Mouse (Mus musculus): Measurements from ENCODE around the gene Prl2c1. TPM values are rescaled to one million over a fixed set of nuclear protein-coding genes. Genes with fewer than 3 reads are reported as not detected.

The Prl2c1 gene
- polyA plus RNA-seq (2014; fragmentation: Illumina TruSeq; extraction: RNeasy Lipid Tissue Mini Kit (QIAGEN cat#74804)) = not detected

DNA sequence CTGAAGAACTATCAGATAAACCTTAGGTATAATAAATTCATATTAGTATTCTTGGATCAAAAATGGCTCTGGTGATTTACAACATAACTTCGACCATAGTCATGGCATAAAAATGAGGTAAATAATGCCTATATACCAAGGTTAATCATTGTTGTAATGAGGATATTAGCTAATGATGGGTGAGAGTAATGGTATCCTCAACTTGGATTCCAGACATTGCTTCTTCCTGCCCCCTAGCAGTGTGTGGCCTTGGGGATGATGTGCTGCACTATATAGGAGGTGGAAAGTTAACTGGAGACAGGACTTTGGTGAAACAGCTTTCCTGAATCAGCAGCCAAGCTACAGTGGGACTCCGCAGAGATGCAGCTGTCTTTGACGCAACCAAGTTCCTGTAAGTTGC lies at the start of gene Prl2c1:
Gene Prl2c1, plus strand, starts transcription at position 301 of the 400 bp plus-strand sequence.

DNA sequence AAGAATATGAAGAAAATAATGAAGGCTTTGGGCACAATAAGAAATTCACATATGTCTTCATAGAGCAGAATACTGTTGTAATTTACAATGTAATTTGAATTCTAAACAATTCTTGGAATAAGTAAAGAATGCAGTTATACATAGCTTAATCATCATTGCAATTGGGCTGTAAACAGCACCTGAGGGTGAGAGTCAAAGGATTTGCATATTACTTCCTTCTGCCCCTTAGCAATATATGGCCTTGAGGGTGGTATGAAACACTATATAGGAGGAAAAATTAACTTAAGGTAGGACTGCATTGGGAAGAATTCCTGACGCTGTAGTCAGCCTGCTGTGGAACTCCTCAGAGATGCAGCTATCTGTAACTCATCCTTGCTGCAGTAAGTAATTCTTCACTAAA lies 47.8 kb upstream of the Prl2c1 start, which contains the start of gene Prl2a1:
Gene Prl2a1, plus strand, starts transcription at position 301 of the 400 bp plus-strand sequence.

Other genes starting within 250 kb of the Prl2c1 start
- gene Prl7b1, start 238.8 kb upstream of the Prl2c1 start, polyA plus RNA-seq (2014; fragmentation: Illumina TruSeq; extraction: RNeasy Lipid Tissue Mini Kit (QIAGEN cat#74804)) = not detected
- gene Prl7a1, start 206.8 kb upstream of the Prl2c1 start, polyA plus RNA-seq (2014; fragmentation: Illumina TruSeq; extraction: RNeasy Lipid Tissue Mini Kit (QIAGEN cat#74804)) = not detected
- not detected for gene Prl7a2, start 181.3 kb upstream of the Prl2c1 start, polyA plus RNA-seq (2014; fragmentation: Illumina TruSeq; extraction: RNeasy Lipid Tissue Mini Kit (QIAGEN cat#74804))
- not detected for gene Prl7d1, start 132.6 kb upstream of the Prl2c1 start, polyA plus RNA-seq (2014; fragmentation: Illumina TruSeq; extraction: RNeasy Lipid Tissue Mini Kit (QIAGEN cat#74804))
- gene Prl7c1, start 68.5 kb upstream of the Prl2c1 start, polyA plus RNA-seq (2014; fragmentation: Illumina TruSeq; extraction: RNeasy Lipid Tissue Mini Kit (QIAGEN cat#74804)) = not detected
- not detected for gene Prl2a1, start 47.7 kb upstream of the Prl2c1 start, polyA plus RNA-seq (2014; fragmentation: Illumina TruSeq; extraction: RNeasy Lipid Tissue Mini Kit (QIAGEN cat#74804))
- not detected for gene Prl4a1, start 166.9 kb downstream of the Prl2c1 start, polyA plus RNA-seq (2014; fragmentation: Illumina TruSeq; extraction: RNeasy Lipid Tissue Mini Kit (QIAGEN cat#74804))